Mouse (Mus musculus) heart, postnatal 4 days (tissue): ENCODE measurements at regions not wholly inside any gene's neighbourhood (a gene's known extent, or its start where the extent isn't known, plus 50 kb on each side); places are given as distances from the start of the nearest gene placed in this dataset.

Source experiments
- DNase-seq: peaks from one replicate; pipeline ENCODE4 v3.0.0; 2021

DNA sequence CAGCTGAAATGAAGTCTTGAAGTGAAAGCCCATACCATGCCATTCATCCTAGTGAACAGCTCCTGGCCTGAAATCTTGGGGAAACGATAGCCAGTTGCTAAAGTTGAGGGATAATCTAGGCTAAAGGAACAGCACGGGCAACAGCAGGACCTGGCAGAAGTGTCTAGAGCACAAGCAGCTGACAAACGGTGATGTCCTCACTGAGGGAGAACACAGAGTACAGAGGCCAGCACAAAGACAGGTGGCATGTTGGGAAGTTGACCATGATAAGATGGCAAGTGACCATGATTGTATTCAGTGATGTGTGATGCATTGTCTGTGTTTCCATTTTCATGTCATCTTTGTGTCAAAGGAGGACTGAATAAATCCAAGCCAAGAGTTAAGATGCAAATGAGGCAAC is 212.4 kb upstream of the Ntm start:
- DNase-seq, result no peak

DNA sequence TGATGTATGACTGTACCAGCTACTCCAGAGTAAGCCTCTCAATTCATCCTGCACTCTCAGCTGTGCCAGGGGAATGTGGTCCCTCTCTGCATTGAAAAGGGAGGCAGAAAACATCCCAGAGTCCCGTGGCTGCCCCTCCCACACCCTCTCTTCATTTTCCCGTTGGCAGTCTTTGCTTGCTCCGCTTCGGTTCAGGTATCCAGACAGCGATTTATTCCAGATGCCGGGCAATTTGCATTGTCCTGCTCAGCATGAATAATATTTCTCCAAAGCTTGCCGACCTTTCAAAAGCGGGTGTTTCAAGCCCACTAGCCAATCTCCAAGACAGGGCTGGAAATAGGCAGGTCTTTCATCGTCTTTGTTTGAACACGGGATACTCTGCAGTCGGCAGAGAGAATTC is 220.5 kb upstream of the Ntm start:
- DNase-seq, result no peak

DNA sequence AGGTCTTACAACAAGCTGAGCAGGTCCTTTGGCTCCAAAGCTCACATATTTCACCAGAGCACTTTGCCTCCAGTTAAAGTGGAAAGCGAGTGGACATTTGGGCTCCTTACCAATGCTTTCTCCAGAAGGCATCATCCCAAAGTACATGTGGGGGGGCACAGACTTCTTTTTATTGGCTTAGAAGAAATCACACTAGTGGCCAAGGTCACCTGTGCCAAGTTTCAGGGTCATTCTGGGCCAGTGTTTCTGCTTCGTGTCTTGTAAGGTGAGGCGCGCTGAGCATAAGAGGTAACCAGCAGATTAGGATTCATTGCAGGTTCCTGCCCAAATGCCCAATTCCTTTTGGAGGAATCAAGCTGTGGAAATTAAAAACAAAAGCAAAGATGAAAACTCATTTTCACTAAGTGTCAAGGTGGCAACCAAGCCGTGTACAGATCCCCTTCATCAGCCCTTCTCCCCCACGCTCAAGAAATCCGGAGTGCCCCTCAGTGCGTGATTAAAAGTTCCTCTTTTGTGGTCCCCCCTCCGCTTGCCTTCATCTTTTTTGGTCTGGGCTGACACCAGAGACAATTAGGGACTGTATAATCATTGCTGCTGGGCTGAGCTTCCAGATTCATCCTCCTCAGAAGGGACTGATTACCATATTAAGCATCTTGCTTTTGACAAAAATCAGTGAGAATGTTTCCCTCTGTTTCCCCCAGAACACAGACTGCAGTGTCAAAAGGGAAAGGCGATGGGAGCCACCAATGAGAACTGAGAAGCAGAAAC is 222.2 kb upstream of the Ntm start:
- no peak for DNase-seq

DNA sequence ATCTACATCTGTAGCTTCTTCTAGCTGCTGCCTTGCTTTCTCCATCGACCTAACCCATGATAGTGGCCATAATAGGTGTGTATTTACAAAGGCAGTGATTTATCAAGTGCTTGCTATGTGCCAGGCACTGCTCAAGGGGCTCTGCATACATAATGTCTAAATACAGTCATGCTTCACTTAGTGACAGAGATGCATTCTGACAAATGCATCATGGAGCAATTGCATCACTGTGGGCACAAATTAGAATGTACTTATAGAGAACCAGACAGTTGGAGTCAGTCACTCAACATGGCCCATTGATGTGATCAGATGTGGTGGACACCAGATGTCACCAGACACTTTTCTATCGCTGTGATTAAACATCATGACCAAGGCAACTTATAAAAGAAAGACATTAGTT is 223.3 kb upstream of the Ntm start:
- no peak for DNase-seq

DNA sequence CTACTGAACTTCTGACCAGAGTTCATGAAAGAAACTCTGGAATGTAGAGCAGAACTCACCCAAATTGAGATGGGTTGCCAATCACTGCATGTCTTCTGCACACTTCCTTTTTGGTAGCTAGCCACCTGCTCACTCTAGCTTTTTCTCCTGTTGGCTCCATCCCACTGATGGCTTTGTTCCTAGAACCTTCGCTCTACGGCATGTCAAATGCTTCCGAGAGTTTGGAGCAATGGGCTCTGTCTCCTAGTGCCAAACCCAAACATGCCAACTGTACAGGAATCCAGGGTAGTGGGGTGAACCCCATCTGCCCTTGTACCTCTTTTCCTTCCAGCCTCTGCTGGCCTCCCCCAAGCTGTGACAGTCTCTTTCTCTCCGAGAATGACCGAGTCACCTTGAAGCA is 227.1 kb upstream of the Ntm start:
- no peak for DNase-seq

DNA sequence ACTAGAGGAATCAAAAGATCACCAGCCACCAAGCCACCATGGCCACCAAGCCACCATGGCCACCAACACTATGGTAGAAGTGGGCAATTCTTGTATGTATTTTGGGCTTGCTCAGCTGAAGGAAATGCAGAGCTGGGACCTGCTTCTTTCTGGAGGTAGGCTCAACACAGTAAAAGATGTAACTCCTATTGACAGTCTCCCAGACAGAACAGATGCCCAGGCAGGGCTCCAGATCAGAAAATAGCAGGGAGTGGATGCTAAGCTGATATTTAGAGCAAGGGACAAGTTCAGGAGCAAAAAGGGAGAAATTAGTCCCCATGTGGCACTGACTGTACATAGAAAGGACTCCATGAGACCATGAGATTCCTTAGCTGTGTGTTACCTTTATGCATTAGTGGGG is 228.2 kb upstream of the Ntm start:
- DNase-seq, result no peak

DNA sequence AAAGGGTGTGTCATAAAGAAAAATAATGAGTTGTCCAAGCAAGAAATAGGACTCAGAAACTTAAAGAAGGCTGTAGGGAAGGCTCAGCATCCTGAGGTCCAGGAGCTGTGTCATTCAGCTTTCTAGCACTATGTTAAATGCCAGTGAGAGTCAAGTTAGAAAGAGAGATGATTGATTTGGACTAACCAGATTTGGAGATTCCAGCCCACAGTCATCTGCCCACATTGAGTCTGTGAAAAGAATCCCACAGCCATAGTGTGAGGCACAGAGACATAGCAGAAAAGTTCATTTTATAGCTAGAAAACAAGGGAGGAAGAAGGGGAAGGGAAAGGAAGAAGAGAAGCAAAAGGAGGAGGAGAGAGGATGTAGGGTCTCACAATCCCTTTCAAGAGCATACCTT is 229.0 kb upstream of the Ntm start:
- DNase-seq, result no peak

DNA sequence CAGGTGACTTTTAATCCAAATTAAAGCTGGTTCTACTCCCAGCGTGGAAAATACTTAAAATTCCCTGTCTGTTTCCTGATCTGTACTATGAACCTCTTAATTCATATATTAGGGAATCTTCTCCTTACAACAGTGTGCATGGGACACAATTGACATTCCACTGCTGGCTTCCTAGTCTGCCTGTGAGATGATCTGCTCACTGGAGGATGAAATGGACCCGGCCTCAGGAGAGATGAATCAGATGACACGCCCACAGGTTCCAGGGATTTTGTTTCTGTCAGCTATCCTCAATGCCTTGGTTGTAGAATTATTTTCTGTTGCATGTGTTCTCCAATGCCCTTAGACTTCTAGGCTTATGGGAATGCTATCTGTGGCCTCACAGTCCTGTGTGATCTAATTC is 231.9 kb upstream of the Ntm start:
- DNase-seq, result no peak

DNA sequence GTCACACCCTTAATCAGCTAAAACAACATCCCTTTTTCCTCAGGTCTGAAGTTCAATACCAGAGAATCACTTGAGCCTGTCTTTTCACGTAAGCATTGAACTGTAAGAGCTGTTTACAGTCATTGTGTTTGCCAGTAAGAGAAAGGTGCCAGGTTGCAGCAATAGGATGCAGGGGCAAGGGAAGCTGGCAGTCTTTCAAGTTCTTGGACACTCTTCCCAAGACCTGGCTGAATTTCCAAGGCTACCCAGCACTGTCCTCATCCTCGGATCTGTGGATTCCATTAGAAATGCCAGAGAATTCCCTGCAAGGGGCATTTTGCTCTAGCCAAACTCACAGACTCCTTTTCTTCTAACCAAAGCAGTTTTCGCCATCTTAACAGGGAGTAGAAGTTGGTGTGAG is 224.5 kb upstream of the Snx19 start:
- DNase-seq, result no peak

DNA sequence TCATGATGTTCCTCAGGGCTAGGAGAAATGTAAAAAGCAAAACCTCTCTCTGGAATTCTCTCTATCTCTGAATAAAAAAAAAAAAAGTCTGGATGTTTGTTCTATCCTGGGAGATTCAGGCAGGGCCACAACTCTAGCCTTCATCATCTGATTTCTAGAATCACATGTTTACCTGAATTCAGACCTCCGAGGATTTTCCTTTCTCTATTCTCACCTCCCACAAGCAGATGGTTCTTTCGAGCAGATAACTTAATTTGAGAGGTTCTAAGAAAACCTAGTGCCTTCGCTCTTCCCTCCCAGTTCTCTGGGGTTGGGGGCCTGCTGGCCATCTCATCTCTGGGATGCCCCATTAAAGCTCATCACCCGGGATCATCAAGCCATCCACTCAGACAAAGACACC is 219.3 kb upstream of the Snx19 start:
- DNase-seq, result no peak

DNA sequence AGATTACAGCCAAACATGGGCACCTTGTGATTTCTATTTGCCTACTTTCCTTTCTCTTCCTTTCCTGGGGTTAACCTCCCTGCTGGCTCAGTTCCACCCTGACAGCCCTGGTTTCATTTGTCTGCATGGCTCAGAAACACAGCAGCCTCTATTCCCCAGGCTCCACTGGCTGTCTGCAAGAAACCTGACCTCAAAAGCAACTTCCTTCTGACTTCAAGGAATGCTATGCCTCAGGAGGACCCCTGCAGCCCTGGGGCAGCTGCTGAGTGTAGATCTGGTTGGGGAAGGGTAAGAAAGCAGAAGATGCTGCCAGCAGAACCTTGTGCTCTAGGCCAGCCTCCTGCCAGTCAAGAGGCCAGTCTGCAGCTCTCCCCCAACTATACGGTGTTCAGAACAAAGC is 217.1 kb upstream of the Snx19 start:
- no peak for DNase-seq

DNA sequence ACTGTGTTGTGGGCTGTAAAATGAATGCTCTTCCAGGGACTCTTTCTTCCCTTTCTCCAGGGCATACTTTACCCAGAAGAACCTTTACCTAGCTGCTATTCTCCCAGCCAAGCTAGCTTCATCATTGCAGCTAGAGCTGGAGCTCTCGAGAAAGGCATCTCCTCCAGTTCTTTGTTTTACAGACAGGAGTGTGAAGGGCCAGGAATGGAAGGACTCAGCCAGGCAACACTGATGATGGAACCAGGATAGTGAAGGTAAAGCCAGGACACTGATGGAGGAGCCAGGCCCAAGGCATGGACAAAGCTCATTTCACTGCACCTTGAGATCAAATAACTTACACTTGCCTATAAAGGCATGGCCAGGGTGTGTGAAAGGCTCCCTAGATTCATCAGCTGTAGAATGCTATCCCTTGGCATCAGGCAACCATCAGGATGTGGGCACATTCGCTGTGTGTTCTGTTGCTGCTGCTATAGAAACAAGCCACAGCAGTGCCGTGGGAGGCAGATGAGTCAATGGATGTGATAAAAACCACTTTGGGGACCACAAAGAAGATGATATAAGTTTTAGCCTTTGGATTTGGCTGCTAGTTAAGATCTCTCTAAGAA is 214.3 kb upstream of the Snx19 start:
- DNase-seq, result no peak

DNA sequence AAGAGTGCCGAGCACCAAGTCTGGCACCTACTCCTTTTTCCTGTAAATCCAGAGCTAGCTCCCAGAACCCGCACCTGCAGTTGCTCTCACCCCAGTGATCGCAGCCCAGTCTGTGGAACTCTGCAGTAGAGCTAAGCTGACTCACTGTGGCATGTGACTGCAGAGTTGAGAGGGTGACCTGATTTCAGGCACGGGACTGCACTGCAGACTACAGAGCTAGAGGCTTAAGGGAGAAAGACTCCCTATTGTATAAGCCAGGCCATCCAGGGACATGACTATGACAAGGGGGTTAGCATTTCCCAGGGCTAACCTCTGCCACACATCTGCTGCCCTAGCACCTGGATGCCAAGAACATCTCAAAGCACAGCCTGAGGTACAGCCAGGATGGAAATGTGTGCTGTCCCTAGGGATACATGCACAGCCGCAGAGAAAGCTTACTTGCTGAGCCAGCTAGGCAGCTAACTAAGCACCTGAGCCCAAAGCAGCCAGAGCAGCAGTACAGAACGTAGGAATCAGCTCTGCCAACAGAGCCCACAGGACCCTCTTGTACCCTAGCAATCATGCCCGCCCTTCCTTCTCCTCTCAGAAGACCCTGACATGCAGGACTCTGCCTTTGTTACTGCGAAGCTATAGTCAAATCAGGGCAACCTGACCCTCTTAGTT is 192.3 kb upstream of the Snx19 start:
- DNase-seq, result peak; percentile 27

DNA sequence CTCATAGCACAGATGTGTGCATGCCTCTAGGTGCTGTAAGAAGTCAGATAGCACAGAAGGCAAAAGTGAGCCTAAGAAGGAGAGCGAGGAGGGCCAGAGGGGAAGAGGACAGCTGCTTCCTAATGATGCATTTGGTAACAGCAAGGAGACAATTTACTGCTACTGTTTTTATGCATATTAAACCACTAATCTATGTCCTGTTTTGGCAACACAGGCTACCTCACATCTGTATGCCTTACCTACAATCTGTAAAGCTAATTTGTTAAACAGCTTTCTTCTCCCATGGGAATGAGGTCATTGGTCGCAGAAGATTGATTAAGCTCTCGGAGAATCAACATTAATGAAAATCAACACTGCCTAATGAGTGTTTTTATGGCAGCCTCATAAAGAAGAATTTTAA is 191.1 kb upstream of the Snx19 start:
- no peak for DNase-seq

DNA sequence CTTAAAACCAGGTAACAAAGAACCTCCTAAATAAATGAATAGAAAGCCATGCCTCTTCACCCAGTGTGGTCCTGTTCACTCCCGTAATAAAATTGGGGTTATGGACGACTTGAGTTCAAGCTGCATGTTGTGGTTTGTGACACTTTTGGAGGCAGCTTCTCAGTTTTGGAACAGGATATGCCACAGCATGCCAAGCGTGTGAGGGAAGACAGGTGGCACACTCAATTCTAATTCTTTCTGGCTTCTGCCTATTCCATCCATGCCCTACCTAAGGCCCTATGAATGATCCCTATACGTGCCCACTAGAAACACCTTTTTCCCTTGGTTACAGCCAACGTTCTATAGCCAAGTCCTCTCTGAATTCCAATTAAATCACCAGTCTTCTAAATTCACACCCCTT is 184.8 kb upstream of the Snx19 start:
- DNase-seq, result no peak

DNA sequence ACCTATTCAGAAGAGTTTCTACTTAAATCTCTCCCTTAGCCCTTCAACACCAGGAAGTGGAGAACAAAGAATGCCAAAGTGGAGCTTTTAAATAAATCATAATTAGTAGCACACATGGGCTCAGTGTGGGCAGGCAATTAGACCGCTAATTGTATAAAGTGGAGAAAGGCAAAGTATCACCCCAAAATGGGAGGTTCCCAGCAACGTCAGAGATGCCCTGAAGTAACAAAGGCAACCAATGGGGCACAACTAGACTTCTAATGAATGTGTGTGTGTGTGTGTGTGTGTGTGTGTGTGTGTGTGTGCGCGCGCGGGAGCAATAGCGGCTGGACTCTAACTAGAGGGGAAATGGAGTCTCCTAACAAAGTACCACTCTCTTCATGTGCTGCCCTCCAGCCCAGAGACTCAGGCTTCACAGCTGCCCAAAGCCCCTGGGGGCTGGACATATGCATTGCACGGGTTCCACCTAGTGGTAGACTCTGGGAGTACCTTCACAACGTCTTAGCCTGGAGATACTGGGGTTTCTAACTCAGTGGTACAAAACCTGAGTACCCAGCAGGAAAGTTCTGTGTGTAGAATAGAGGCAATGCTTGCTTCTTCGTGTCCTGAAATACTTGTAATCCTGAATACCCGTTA is 162.3 kb upstream of the Snx19 start:
- peak; percentile 80 for DNase-seq

DNA sequence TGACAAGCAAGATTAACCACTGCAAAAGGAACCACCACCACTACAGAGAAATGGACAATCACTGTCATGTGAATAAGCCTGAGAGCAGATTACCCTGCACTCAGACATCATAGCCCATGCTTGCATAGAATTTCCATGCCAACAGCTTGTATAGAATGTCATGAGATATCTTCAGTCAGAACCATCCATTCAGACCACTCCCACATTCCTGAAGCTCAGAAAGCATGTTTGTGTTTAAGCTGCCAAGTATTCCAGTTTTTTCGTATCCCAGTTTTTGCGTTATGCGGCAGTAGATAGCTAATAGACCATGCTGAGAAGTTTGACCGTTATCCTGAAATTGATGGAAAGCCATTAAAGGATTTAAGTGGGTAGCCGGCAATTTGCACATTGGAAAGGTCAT is 155.8 kb upstream of the Snx19 start:
- no peak for DNase-seq

DNA sequence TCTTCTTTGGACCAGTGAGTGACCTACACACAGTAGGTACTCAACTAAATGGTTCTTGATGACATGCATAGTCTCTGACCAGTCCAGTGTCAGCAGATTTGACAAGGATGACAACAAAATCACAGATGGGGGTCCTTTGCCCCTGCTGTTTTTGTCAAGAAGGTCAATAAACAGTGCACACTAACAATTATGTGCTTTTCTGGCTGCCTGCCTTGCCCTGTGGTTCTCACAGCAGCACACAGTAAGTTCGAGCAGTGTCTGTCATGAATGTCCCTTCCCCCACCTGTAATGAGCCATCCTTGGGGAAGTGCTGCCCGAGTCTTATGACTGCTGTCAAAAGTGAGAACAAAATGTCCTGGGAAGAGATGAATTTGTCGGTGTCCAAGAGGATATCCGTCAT is 153.1 kb upstream of the Snx19 start:
- no peak for DNase-seq

DNA sequence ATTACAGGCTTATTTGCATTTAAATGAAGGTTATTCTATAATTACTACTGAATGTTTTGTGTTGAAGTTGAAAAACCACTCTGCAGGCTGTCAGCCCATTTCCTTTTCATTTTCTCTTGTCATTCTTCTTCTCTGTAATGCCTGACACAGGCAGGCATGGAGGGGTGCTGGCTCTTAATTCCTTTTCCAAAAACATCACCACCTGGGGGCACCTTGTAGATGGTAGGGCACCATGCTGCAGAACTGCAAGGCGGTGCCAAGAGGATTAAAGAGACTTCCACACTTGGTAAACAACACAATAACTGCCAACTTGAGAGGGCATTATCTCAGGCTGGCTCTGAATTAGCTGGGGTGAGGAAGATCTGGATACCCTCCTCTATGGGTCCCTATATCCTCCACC is 148.7 kb upstream of the Snx19 start:
- DNase-seq, result no peak

DNA sequence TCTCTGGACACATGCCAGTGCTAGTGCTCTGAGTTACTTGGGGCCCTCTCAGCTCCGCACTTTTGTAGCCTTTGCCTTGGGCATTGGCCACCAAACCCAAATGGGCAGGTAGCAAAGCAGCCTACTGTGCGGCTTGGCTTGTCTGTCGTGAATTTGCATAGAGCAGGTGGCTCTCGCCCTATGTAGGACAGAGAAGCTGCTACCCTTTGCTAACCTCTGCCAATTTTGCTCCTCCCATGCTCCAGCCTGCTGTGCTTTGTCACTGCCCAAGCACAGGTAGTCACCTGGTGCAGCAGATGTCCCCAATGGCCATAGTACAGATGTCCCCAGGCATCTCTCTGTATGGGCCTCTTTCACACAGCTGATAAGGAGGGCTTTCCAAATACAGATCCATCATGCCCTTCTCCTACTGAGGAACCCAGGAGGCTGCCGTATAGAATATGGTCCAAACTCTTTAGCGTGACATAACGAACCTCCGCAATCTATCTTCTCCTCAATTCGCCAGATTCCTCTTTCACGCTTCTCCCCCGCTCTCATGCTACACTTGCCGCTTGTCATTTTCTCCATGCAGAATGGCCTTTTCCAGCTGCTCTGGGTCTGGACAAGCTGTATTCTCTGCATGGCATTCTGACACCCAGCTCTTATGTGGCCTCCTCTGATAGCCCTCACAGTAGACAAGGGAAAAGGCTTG is 143.7 kb upstream of the Snx19 start:
- no peak for DNase-seq

DNA sequence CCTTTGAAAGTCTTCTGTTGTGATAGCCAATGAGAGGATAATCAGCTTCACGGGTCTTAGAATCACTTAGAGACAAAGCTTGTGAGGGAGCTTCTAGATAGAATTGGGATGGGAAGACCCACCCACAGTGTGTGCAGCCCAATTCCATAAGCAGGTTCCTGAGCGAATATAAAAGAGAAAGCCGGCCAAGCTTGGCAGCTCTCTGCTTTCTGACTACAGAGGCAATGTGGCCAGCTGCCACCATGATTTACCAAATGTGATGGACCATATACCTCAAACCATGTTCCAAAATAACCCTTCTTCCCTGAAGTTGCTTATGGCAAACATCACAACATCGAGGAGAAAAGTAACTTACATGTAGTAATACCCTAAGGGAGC is 143.1 kb upstream of the Snx19 start:
- no peak for DNase-seq

DNA sequence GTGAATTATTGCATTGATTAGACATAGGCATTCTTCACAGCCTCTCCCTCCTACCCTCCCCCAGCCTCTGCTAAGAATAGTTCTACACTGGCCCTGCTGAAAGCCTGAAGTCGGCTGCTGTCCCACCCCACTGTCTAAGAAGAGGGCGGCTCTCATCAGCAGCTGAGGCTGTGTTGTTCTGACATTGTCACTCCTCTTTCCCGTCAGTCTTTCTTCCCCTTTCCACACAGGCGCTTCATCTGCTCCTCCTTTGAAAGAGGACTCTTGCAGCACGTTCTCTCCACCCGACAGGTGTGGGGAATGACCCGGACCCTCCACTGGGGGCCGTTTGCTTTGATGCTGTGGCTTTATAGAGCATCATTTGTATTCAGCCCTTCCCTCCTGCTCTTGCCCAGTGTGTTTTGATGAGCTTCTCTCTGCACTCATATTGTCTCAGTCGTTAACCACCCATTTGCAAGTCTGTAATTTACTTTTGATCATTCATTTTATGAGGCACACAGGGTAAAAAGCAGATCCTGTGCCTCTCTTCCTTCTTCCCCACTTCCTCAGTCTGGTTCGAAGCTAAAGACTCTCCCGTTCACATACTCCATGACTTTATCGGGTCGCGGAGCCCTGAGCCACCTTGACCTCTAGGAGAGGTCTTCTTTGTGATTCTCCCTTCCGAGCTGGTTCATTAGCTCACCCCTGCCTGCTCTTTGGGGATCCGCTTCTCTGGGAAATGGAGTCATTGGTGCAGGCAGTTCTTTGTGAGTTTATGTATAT is 142.2 kb upstream of the Snx19 start:
- DNase-seq, result no peak

DNA sequence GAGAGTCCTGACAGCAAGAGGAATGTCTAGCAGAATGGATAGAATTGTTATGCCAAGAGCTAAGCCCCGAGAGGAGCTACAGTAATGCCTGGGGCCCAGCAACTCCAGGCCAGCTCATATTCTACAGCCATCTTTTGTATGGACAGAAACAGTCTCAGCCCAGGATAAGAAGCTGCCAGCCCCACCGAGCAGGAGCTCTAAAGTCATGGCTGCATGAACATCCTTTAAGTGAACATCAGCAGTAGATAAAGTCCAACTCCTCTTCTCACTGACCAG is 141.6 kb upstream of the Snx19 start:
- DNase-seq, result no peak
